Mouse (Mus musculus): Measurements from ENCODE around the gene Ntm.

Ntm gene

GRCm38 (mm10) chr9:29802071-29802705, 160.8 kb downstream of the Ntm start:
- no peak for DNase-seq (ENCODE audit: low spot score)

GRCm38 (mm10) chr9:29796281-29796680, 166.7 kb downstream of the Ntm start:
- DNase-seq (ENCODE audit: low spot score): no peak

GRCm38 (mm10) chr9:29791199-29791915, 171.6 kb downstream of the Ntm start:
- no peak for DNase-seq (ENCODE audit: low spot score)

GRCm38 (mm10) chr9:29790017-29790416, 172.9 kb downstream of the Ntm start:
- DNase-seq (ENCODE audit: low spot score): no peak

- DNase-seq (ENCODE audit: low spot score): no peak
Observed at GRCm38 (mm10) chr9:29788855-29789254, 174.1 kb downstream of the Ntm start.

- no peak for DNase-seq (ENCODE audit: low spot score)
Observed at GRCm38 (mm10) chr9:29787408-29787807, 175.5 kb downstream of the Ntm start.

GRCm38 (mm10) chr9:29782697-29783096, 180.2 kb downstream of the Ntm start:
- no peak for DNase-seq (ENCODE audit: low spot score)

- DNase-seq (ENCODE audit: low spot score): no peak
Observed at GRCm38 (mm10) chr9:29779739-29780138, 183.2 kb downstream of the Ntm start.

GRCm38 (mm10) chr9:29776951-29777350, 186.0 kb downstream of the Ntm start:
- no peak for DNase-seq (ENCODE audit: low spot score)

- no peak for DNase-seq (ENCODE audit: low spot score)
Observed at GRCm38 (mm10) chr9:29776542-29776941, 186.4 kb downstream of the Ntm start.

GRCm38 (mm10) chr9:29776030-29776429, 186.9 kb downstream of the Ntm start:
- DNase-seq (ENCODE audit: low spot score): no peak

- DNase-seq (ENCODE audit: low spot score): no peak
Observed at GRCm38 (mm10) chr9:29772625-29773388, 190.1 kb downstream of the Ntm start.

GRCm38 (mm10) chr9:29771870-29772269, 191.1 kb downstream of the Ntm start:
- no peak for DNase-seq (ENCODE audit: low spot score)

GRCm38 (mm10) chr9:29771071-29771785, 191.7 kb downstream of the Ntm start:
- no peak for DNase-seq (ENCODE audit: low spot score)

- no peak for DNase-seq (ENCODE audit: low spot score)
Observed at GRCm38 (mm10) chr9:29769361-29769760, 193.6 kb downstream of the Ntm start.

- no peak for DNase-seq (ENCODE audit: low spot score)
Observed at GRCm38 (mm10) chr9:29765990-29766980, 196.7 kb downstream of the Ntm start.

GRCm38 (mm10) chr9:29763338-29763737, 199.6 kb downstream of the Ntm start:
- no peak for DNase-seq (ENCODE audit: low spot score)

- no peak for DNase-seq (ENCODE audit: low spot score)
Observed at GRCm38 (mm10) chr9:29761952-29762586, 200.9 kb downstream of the Ntm start.

GRCm38 (mm10) chr9:29761511-29761910, 201.4 kb downstream of the Ntm start:
- no peak for DNase-seq (ENCODE audit: low spot score)

GRCm38 (mm10) chr9:29759940-29760339, 203.0 kb downstream of the Ntm start:
- no peak for DNase-seq (ENCODE audit: low spot score)

GRCm38 (mm10) chr9:29759060-29759459, 203.9 kb downstream of the Ntm start:
- DNase-seq (ENCODE audit: low spot score): no peak
